Mouse (Mus musculus) gonadal fat pad, adult 2 months (tissue): Measurements from ENCODE around the gene Lrrc9. TPM values are rescaled to one million over a fixed set of nuclear protein-coding genes. Genes with fewer than 3 reads are reported as not detected.
A peak's percentile ranks its signal among the peaks of the same experiment; 100 is the strongest.

Experiments used
- DNase-seq: peaks from one replicate; pipeline ENCODE4 v3.0.0-alpha.2; 2012; ENCODE audit warnings: low read depth
- polyA plus RNA-seq: library from polyadenylated mRNA; depleted of rRNA; stranded (reverse); fragments of >200 nt; gene quantifications from 2 replicates; pipeline ENCODE4 v1.2.3, GENCODE M21; 2012; rRNA removed

The Lrrc9 gene
- polyA plus RNA-seq, result 2.9 and 3.3 TPM in 2 replicates

GRCm38 (mm10) chr12:72441839-72442576, at the start of gene Lrrc9:
Gene Lrrc9 (plus strand): TSS chr12:72441866.
- DNase-seq, result no peak

GRCm38 (mm10) chr12:72393046-72393805, 48.4 kb upstream of the Lrrc9 start:
- DNase-seq, result no peak

GRCm38 (mm10) chr12:72405031-72405430, 36.6 kb upstream of the Lrrc9 start:
- DNase-seq, result no peak

- DNase-seq, result no peak
Observed at GRCm38 (mm10) chr12:72407146-72407545, 34.5 kb upstream of the Lrrc9 start.

GRCm38 (mm10) chr12:72407721-72408110, 34.0 kb upstream of the Lrrc9 start:
- no peak for DNase-seq

GRCm38 (mm10) chr12:72408111-72408891, 33.4 kb upstream of the Lrrc9 start:
- DNase-seq, result no peak

GRCm38 (mm10) chr12:72408954-72409353, 32.7 kb upstream of the Lrrc9 start, which contains the start of gene Rtn1:
Gene Rtn1 (minus strand): TSS chr12:72409054.
- DNase-seq, result no peak

GRCm38 (mm10) chr12:72417762-72418161, 23.9 kb upstream of the Lrrc9 start:
- DNase-seq, result no peak

- DNase-seq, result no peak
Observed at GRCm38 (mm10) chr12:72422681-72423080, 19.0 kb upstream of the Lrrc9 start.

GRCm38 (mm10) chr12:72427722-72428126, 13.9 kb upstream of the Lrrc9 start:
- no peak for DNase-seq

- no peak for DNase-seq
Observed at GRCm38 (mm10) chr12:72432209-72432608, 9.5 kb upstream of the Lrrc9 start.

- no peak for DNase-seq
Observed at GRCm38 (mm10) chr12:72433241-72433865, 8.3 kb upstream of the Lrrc9 start.

- no peak for DNase-seq
Observed at GRCm38 (mm10) chr12:72437676-72438341, 3.9 kb upstream of the Lrrc9 start.

- DNase-seq, result no peak
Observed at GRCm38 (mm10) chr12:72438961-72439480, 2.6 kb upstream of the Lrrc9 start.

GRCm38 (mm10) chr12:72453941-72454340, 12.3 kb downstream of the Lrrc9 start:
- DNase-seq, result no peak

- no peak for DNase-seq
Observed at GRCm38 (mm10) chr12:72461191-72461893, 19.7 kb downstream of the Lrrc9 start.

- DNase-seq, result no peak
Observed at GRCm38 (mm10) chr12:72461894-72462530, 20.3 kb downstream of the Lrrc9 start.

GRCm38 (mm10) chr12:72465826-72466501, 24.3 kb downstream of the Lrrc9 start:
- no peak for DNase-seq

- peak; percentile 81 for DNase-seq
Observed at GRCm38 (mm10) chr12:72467269-72467668, 25.6 kb downstream of the Lrrc9 start.
